ENCODE assay signal across 8 mouse cellular contexts in the genomic region with DNA sequence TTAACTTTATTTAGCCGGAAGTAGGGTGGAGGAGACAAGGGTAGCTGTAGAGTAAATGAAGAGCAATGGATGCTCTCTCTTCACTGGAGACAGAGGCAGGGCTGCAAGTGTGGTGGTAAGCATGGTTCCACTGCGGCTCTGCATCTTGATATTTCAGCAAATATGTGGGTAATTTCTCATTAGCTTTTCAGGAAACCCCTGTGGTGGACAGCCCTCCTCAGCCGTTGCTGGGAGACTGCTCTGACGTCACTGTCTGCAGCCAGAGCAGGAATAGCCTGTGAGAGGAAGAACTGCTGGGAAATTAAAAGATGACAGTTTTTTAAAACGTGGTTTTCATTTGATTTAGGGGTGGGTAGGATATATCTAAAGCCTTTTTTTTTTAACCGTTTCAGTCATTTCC. TPM values are rescaled to one million over a fixed set of nuclear protein-coding genes. Genes with fewer than 3 reads are reported as not detected.
DNase-seq lines count a peak whose midpoint lies in the region; ATAC-seq and TF ChIP-seq lines count a peak whose summit lies in the region.

No protein-coding gene starts in this region.

- no peak for TF ChIP-seq POLR2A in brain, embryonic 14.5 days (IDR thresholded peaks at IDR 0.05; ENCODE audit: borderline replicate concordance, extremely low read depth, insufficient read depth, insufficient read length, poor library complexity, severe bottlenecking)

- peaks cover 13% of the 10 kb centered on the region for H3K4me1 ChIP-seq in intestine, embryonic 15.5 days (replicated peaks)

- 11% methylated on average over 6 of the region's 6 CpGs for WGBS in intestine, embryonic 15.5 days

- peak; percentile 84 for DNase-seq in brain, embryonic 14.5 days (ENCODE audit: low read depth)
- peak; percentile 73 for DNase-seq in embryo, embryonic 10.5 days (ENCODE audit: low spot score)
- DNase-seq in heart, adult 11 months = peak; percentile 97
- DNase-seq in left cerebral cortex, postnatal 10 days (ENCODE audit: extremely low spot score in 1 of 2, low spot score in 2 of 2) = peak; percentile 69 to 73
- DNase-seq in mesoderm, embryonic 11.5 days (ENCODE audit: low read depth, low spot score) = peak; percentile 71
- DNase-seq in skeletal muscle tissue, adult 2 months (ENCODE audit: low read depth, low spot score) = peak; percentile 16
- no peak for DNase-seq in testis, postnatal 14 days (ENCODE audit: low spot score)

- TF ChIP-seq CTCF in brain, embryonic 14.5 days (IDR thresholded peaks at IDR 0.05; ENCODE audit: borderline replicate concordance, extremely low read depth, insufficient read depth, insufficient read length) = no peak

- intact Hi-C loops in left cerebral cortex, postnatal 10 days (cut with DNase I) = loop anchor here (5.0 kb wide), 1 partner anchor 70 kb away; the partner anchor contains the start of gene Inhbe

- H3K27me3 ChIP-seq in intestine, embryonic 15.5 days (replicated peaks) = no peaks in the 10 kb centered on the region

- peak; percentile 71 for ATAC-seq in intestine, embryonic 15.5 days

- no peak overlapping the region for H3K27ac ChIP-seq in intestine, embryonic 15.5 days

- H3K9ac ChIP-seq in intestine, embryonic 15.5 days = no peak overlapping the region

- no peaks in the 10 kb centered on the region for H3K36me3 ChIP-seq in intestine, embryonic 15.5 days

- H3K4me2 ChIP-seq in intestine, embryonic 15.5 days (replicated peaks) = 0 out of 2 replicates have a peak overlapping the region, but pooled peaks have one; percentile 37

- H3K4me3 ChIP-seq in intestine, embryonic 15.5 days (replicated peaks) = no peak overlapping the region

- H3K9me3 ChIP-seq in intestine, embryonic 15.5 days = no peaks in the 10 kb centered on the region

RNA-seq across cellular contexts. Expression of gene R3hdm2, which starts 41.9 kb away (rescaled TPM):
- 58.6 and 110 TPM in 2 replicates for polyA plus RNA-seq in brain, embryonic 14.5 days (2012; rRNA removed)
- polyA plus RNA-seq in intestine, embryonic 15.5 days (2015; fragmentation: Nextera tagmentation; extraction: Ambion mirVana) = 29.5 and 31.1 TPM in 2 replicates
- 100 to 1,000 TPM; 288 to 322 TPM for total RNA-seq in left cerebral cortex, postnatal 10 days (2021)

RNA-seq across cellular contexts. Expression of gene Inhbc, which starts 51.8 kb away (rescaled TPM):
- not detected in 2 replicates for polyA plus RNA-seq in brain, embryonic 14.5 days (2012; rRNA removed)
- 0.18 TPM in 1 of 2 replicates, not detected in the other for polyA plus RNA-seq in intestine, embryonic 15.5 days (2015; fragmentation: Nextera tagmentation; extraction: Ambion mirVana)
- not detected for total RNA-seq in left cerebral cortex, postnatal 10 days (2021)
